Mouse (Mus musculus) right cerebral cortex, postnatal 14 days (tissue): ENCODE results near the gene AI413582.

Experiments
- DNase-seq: peaks from one replicate; pipeline ENCODE4 v3.0.0; 2022

The AI413582 gene

DNA sequence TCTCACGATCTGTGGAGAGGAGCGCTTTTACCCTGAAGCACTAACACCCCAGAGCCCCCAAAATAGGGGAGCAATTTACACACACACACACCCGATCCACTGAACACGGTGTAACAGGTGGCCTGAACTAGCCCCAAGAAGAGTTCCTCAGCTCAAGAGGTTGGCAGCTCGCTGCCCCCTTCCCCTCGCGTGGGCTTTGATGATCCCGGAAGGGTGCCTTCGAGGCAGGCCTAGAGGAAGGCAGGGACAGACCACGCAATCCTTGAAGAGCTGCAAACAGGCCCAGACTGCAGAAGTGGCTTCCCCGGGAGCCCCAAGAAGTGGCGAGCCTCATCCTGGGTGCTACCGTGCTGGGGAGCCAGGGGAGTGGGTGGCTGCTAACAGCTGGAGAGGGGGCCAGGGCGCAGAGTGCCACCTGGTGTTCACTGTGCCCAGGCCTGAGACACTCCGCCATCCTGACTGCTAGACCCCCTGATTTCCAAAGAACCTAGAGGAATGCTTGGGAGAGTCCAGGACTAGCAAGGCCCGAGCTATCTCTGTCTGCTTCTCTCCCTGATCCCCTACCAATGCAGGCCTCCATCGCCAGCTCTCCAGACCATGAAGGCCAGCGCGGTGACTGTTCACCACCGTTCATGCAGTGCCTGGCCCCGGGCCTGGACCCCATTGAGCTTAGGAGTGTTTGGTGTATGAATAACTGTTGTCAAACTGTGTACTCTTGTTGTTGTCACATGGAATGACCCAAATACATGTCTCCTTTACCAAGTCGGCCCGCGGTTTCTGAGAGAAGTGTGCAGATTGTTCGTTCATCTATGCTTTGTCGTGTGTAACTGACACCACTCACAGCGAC lies 51.4 kb downstream of the AI413582 start:
- peak; percentile 38 for DNase-seq
